Mouse (Mus musculus) lung, postnatal 0 days (tissue): ENCODE results near the gene Cd40.

ENCODE experiments used
- CTCF ChIP-seq: IDR thresholded peaks from 2 replicates; pipeline ENCODE4 v1.5.1; 2016; ENCODE audit warnings: antibody characterized with exemption, mild to moderate bottlenecking
- EP300 ChIP-seq: IDR thresholded peaks from 2 replicates; pipeline ENCODE4 v1.6.1; 2016; ENCODE audit warnings: antibody characterized with exemption, mild to moderate bottlenecking, control low read depth

- TF ChIP-seq CTCF (no peak), EP300 (no peak)
Observed at GRCm38 (mm10) chr2:165043090-165043636, 12.3 kb upstream of the Cd40 start.
